In genomic region chr1:155093145-155093791, GRCm38 (mm10) we compare ENCODE assay signal across 8 mouse cellular contexts. TPM values are rescaled to one million over a fixed set of nuclear protein-coding genes. Genes with fewer than 3 reads are reported as not detected.
DNase-seq lines count a peak whose midpoint lies in the region; ATAC-seq and TF ChIP-seq lines count a peak whose summit lies in the region.

No protein-coding gene starts in this region.

- peak overlapping the region; percentile 43; the same call in 1 of the 2 replicates for H3K9ac ChIP-seq in heart, embryonic 11.5 days (ENCODE audit: low read depth, low read length)

- H3K27ac ChIP-seq in heart, embryonic 11.5 days (ENCODE audit: low read depth, low read length) = peak overlapping the region; percentile 85
- H3K27ac ChIP-seq in small intestine, adult 2 months (ENCODE audit: insufficient read depth, low read depth, low read length) = peak overlapping the region; percentile 3; the same call in 1 of the 2 replicates

- H3K9me3 ChIP-seq in heart, embryonic 11.5 days (replicated peaks; ENCODE audit: control insufficient read depth, low read length) = no peaks in the 10 kb centered on the region

- no peaks in the 10 kb centered on the region for H3K27me3 ChIP-seq in heart, embryonic 11.5 days (ENCODE audit: control insufficient read depth, insufficient read depth, low read length)
- H3K27me3 ChIP-seq in small intestine, adult 2 months (ENCODE audit: control insufficient read depth, insufficient read depth, low read length) = no peaks in the 10 kb centered on the region

- ATAC-seq in heart, embryonic 11.5 days (replicated peaks; ENCODE audit: insufficient number of reproducible peaks, low FRiP score, low TSS enrichment) = peak; percentile 50; the same call in 1 of the 2 replicates

- 10% methylated on average over 4 of the region's 4 CpGs for WGBS in heart, embryonic 11.5 days (ENCODE audit: insufficient replicate concordance)
- 42% methylated on average over 4 of the region's 4 CpGs for WGBS in small intestine, adult 2 months

- no peak overlapping the region for H3K4me3 ChIP-seq in heart, embryonic 11.5 days (ENCODE audit: low read depth, low read length)
- H3K4me3 ChIP-seq in small intestine, adult 2 months (ENCODE audit: low read depth, low read length) = no peak overlapping the region

- peaks cover 49% of the 10 kb centered on the region for H3K4me1 ChIP-seq in heart, embryonic 11.5 days (ENCODE audit: control insufficient read depth, insufficient read depth, low read length)
- H3K4me1 ChIP-seq in small intestine, adult 2 months (ENCODE audit: control insufficient read depth, insufficient read depth, insufficient read length, low read length) = peaks cover 34% of the 10 kb centered on the region

- no peak for TF ChIP-seq POLR2A in small intestine, adult 2 months (IDR thresholded peaks at IDR 0.05; ENCODE audit: low read depth, low read length)

- H3K36me3 ChIP-seq in heart, embryonic 11.5 days (ENCODE audit: control insufficient read depth, insufficient read depth, low read length) = no peaks in the 10 kb centered on the region
- 0 out of 2 replicates have a peak, but pooled peaks cover 1% of the 10 kb centered on the region for H3K36me3 ChIP-seq in small intestine, adult 2 months (ENCODE audit: control insufficient read depth, insufficient read depth, low read length)

- H3K4me2 ChIP-seq in heart, embryonic 11.5 days = peak overlapping the region; percentile 46

- no peak for TF ChIP-seq CTCF in small intestine, adult 2 months (IDR thresholded peaks at IDR 0.05; ENCODE audit: extremely low read depth, insufficient read length, insufficient replicate concordance, low read depth, low read length)

- DNase-seq in right cerebral cortex, postnatal 4 days = peak; percentile 34
- DNase-seq in right cerebral cortex, postnatal 14 days = no peak
- DNase-seq in kidney, postnatal 14 days = peak; percentile 69
- DNase-seq in cerebellum, adult 9-10 months = no peak
- no peak for DNase-seq in right cerebral cortex, adult 2 months (ENCODE audit: low spot score in 2 of 2)
- no peak for DNase-seq in layer of hippocampus, postnatal 10 days (ENCODE audit: low spot score in 2 of 2)

RNA-seq across cellular contexts. Expression of gene Ier5, which starts 6.2 kb away (rescaled TPM):
- 7.3 and 7.7 TPM in 2 replicates for polyA plus RNA-seq in heart, embryonic 11.5 days (2014; fragmentation: Nextera tagmentation; extraction: Ambion mirVana)
- polyA plus RNA-seq in small intestine, adult 2 months (2012; rRNA removed) = 25.4 and 63.9 TPM in 2 replicates
- 10 to 100 TPM; 16.5 to 21.5 TPM for total RNA-seq in layer of hippocampus, postnatal 10 days (2021)

RNA-seq across cellular contexts. Expression of gene Mr1, which starts 53.3 kb away (rescaled TPM):
- polyA plus RNA-seq in heart, embryonic 11.5 days (2014; fragmentation: Nextera tagmentation; extraction: Ambion mirVana) = 2.3 and 3.8 TPM in 2 replicates
- polyA plus RNA-seq in small intestine, adult 2 months (2012; rRNA removed) = 0.47 and 0.66 TPM in 2 replicates
- 1 to 10 TPM; 3.0 to 3.7 TPM for total RNA-seq in layer of hippocampus, postnatal 10 days (2021)

Comparison
In these comparisons a context has a peak if more than half of its experiments do, and no peak if none do; other contexts are left out.
1. DNase-seq: peak in right cerebral cortex, postnatal 4 days (single experiment) and kidney, postnatal 14 days (single experiment); none in right cerebral cortex, postnatal 14 days (single experiment), cerebellum, adult 9-10 months (single experiment), right cerebral cortex, adult 2 months (0 of 2) and layer of hippocampus, postnatal 10 days (0 of 2).